In genomic region chr16:58668586-58668985, GRCm38 (mm10) we compare ENCODE assay signal across 1 mouse cellular context.
TF ChIP-seq lines count a peak whose summit lies in the region.

No protein-coding gene starts in this region.

TF ChIP-seq in MEL, 35 proteins besides CTCF, POLR2A, EP300 and RAD21:
- TF ChIP-seq MAX (IDR thresholded peaks at IDR 0.05; ENCODE audit: low read length) (no peak), MXI1 (IDR thresholded peaks at IDR 0.05; ENCODE audit: low read depth, low read length) (no peak), MAZ (IDR thresholded peaks at IDR 0.05; ENCODE audit: low read depth, low read length) (no peak), NRF1 (IDR thresholded peaks at IDR 0.05; ENCODE audit: insufficient read depth, low read depth, low read length, poor library complexity, severe bottlenecking) (no peak), TBP (IDR thresholded peaks at IDR 0.05; ENCODE audit: low read depth, low read length) (no peak), E2F4 (IDR thresholded peaks at IDR 0.05; ENCODE audit: borderline replicate concordance, low read depth, low read length) (no peak), GABPA (IDR thresholded peaks at IDR 0.05; ENCODE audit: low read depth, low read length) (no peak), ZC3H11A (IDR thresholded peaks at IDR 0.05; ENCODE audit: low read depth, low read length) (no peak), ETS1 (IDR thresholded peaks at IDR 0.05; ENCODE audit: low read depth, low read length) (no peak), KAT2A (conservative IDR thresholded peaks at IDR 0.05; ENCODE audit: low read depth, low read length) (no peak), BHLHE40 (IDR thresholded peaks at IDR 0.05; ENCODE audit: borderline replicate concordance, low read depth, low read length) (no peak), ZMIZ1 (IDR thresholded peaks at IDR 0.05; ENCODE audit: low read depth, low read length) (no peak), ZKSCAN1 (IDR thresholded peaks at IDR 0.05; ENCODE audit: low read depth, low read length) (no peak), POLR2AphosphoS2 (IDR thresholded peaks at IDR 0.05; ENCODE audit: low read length) (no peak), TCF12 (IDR thresholded peaks at IDR 0.05; ENCODE audit: low read depth, low read length) (no peak)
